Mouse (Mus musculus): ENCODE results near the gene Scgb1b30. TPM values are rescaled to one million over a fixed set of nuclear protein-coding genes. Genes with fewer than 3 reads are reported as not detected.

Scgb1b30 gene
- polyA plus RNA-seq, 1 experiment from 2014 or later, result not detected

Other genes with a start within 250 kb of the Scgb1b30 start
- gene Scgb2b26, start 150.4 kb upstream of the Scgb1b30 start, polyA plus RNA-seq (2015; fragmentation: Nextera tagmentation; extraction: Ambion mirVana), result not detected in 2 replicates
- gene Scgb2b27, start 81.5 kb upstream of the Scgb1b30 start, polyA plus RNA-seq (2015; fragmentation: Nextera tagmentation; extraction: Ambion mirVana), result not detected in 2 replicates
- not detected in 2 replicates for gene Scgb1b27, start 73.9 kb upstream of the Scgb1b30 start, polyA plus RNA-seq (2015; fragmentation: Nextera tagmentation; extraction: Ambion mirVana)
- 6.5 and 7.2 TPM in 2 replicates for gene Wtip, start 37.8 kb downstream of the Scgb1b30 start, polyA plus RNA-seq (2015; fragmentation: Nextera tagmentation; extraction: Ambion mirVana)
- gene Uba2, start 74.2 kb downstream of the Scgb1b30 start, polyA plus RNA-seq (2015; fragmentation: Nextera tagmentation; extraction: Ambion mirVana), result 192 and 203 TPM in 2 replicates
- 56.2 and 57.2 TPM in 2 replicates for gene Pdcd2l, start 101.2 kb downstream of the Scgb1b30 start, polyA plus RNA-seq (2015; fragmentation: Nextera tagmentation; extraction: Ambion mirVana)
- 252 and 256 TPM in 2 replicates for gene Gpi1, start 134.9 kb downstream of the Scgb1b30 start, polyA plus RNA-seq (2015; fragmentation: Nextera tagmentation; extraction: Ambion mirVana)
- not detected in 2 replicates for gene Gm6096, start 155.6 kb downstream of the Scgb1b30 start, polyA plus RNA-seq (2015; fragmentation: Nextera tagmentation; extraction: Ambion mirVana)
- gene 4931406P16Rik, start 218.1 kb downstream of the Scgb1b30 start, polyA plus RNA-seq (2015; fragmentation: Nextera tagmentation; extraction: Ambion mirVana), result 57.6 and 63.8 TPM in 2 replicates

All from lung, embryonic 16.5 days (tissue).